Mouse (Mus musculus) cerebellum, adult 9-11 months (tissue): ENCODE data around the gene Csnk1g1.

Experiments
- DNase-seq: peaks from one replicate; pipeline ENCODE4 v3.0.0; 2022

The Csnk1g1 gene

GRCm38 (mm10) chr9:65998965-65999364 is 90.2 kb downstream of the Csnk1g1 start:
- DNase-seq, result no peak

GRCm38 (mm10) chr9:66004380-66004779 is 95.7 kb downstream of the Csnk1g1 start:
- peak; percentile 41 for DNase-seq

GRCm38 (mm10) chr9:66007603-66008202 is 99.0 kb downstream of the Csnk1g1 start:
- peak; percentile 59 for DNase-seq

- no peak for DNase-seq
Observed at GRCm38 (mm10) chr9:66020601-66021000, 111.9 kb downstream of the Csnk1g1 start.

- DNase-seq, result no peak
Observed at GRCm38 (mm10) chr9:66038082-66038481, 129.4 kb downstream of the Csnk1g1 start.

GRCm38 (mm10) chr9:66038581-66038980 is 129.9 kb downstream of the Csnk1g1 start:
- DNase-seq, result no peak

- no peak for DNase-seq
Observed at GRCm38 (mm10) chr9:66039290-66039689, 130.6 kb downstream of the Csnk1g1 start.

- no peak for DNase-seq
Observed at GRCm38 (mm10) chr9:66040801-66041200, 132.1 kb downstream of the Csnk1g1 start.

- DNase-seq, result no peak
Observed at GRCm38 (mm10) chr9:66042331-66042730, 133.6 kb downstream of the Csnk1g1 start.

GRCm38 (mm10) chr9:66043241-66043640 is 134.5 kb downstream of the Csnk1g1 start:
- no peak for DNase-seq

GRCm38 (mm10) chr9:66049931-66050601 is 141.3 kb downstream of the Csnk1g1 start:
- DNase-seq, result no peak

- DNase-seq, result no peak
Observed at GRCm38 (mm10) chr9:66051493-66051892, 142.8 kb downstream of the Csnk1g1 start.

GRCm38 (mm10) chr9:66052731-66053130 is 144.0 kb downstream of the Csnk1g1 start:
- no peak for DNase-seq

GRCm38 (mm10) chr9:66053620-66054019 is 144.9 kb downstream of the Csnk1g1 start:
- DNase-seq, result no peak

GRCm38 (mm10) chr9:66059583-66060307 is 151.0 kb downstream of the Csnk1g1 start, which contains the start of gene Ppib:
Gene Ppib (plus strand): TSS chr9:66060222.
- DNase-seq, result peak; percentile 98

- DNase-seq, result no peak
Observed at GRCm38 (mm10) chr9:66060308-66060647, 151.6 kb downstream of the Csnk1g1 start.

GRCm38 (mm10) chr9:66060986-66061385 is 152.3 kb downstream of the Csnk1g1 start:
- DNase-seq, result peak; percentile 12

- peak; percentile 20 for DNase-seq
Observed at GRCm38 (mm10) chr9:66061656-66062055, 152.9 kb downstream of the Csnk1g1 start.

GRCm38 (mm10) chr9:66063446-66063845 is 154.7 kb downstream of the Csnk1g1 start:
- no peak for DNase-seq

GRCm38 (mm10) chr9:66064316-66064715 is 155.6 kb downstream of the Csnk1g1 start:
- DNase-seq, result no peak

- no peak for DNase-seq
Observed at GRCm38 (mm10) chr9:66066791-66067190, 158.1 kb downstream of the Csnk1g1 start.

GRCm38 (mm10) chr9:66067542-66067941 is 158.8 kb downstream of the Csnk1g1 start:
- DNase-seq, result peak; percentile 36

GRCm38 (mm10) chr9:66068056-66068455 is 159.3 kb downstream of the Csnk1g1 start:
- DNase-seq, result no peak

- peak; percentile 48 for DNase-seq
Observed at GRCm38 (mm10) chr9:66068971-66069391, 160.3 kb downstream of the Csnk1g1 start.
